Mouse (Mus musculus) cortical plate, adult 2 months (tissue): ENCODE data around the gene Ccdc107.

Source experiments
- CTCF ChIP-seq: fragments of 200-500 bp; IDR thresholded peaks from 2 replicates; pipeline ENCODE4 v1.5.1; 2011; ENCODE audit warnings: mild to moderate bottlenecking, control low read depth, low read length; ENCODE audit not compliant: insufficient read depth; ENCODE audit errors: extremely low read depth
- POLR2A ChIP-seq: fragments of 200-500 bp; IDR thresholded peaks from 2 replicates; pipeline ENCODE4 v1.6.1; 2011; ENCODE audit warnings: mild to moderate bottlenecking, low read length, control low read depth; ENCODE audit not compliant: insufficient read depth; ENCODE audit errors: extremely low read depth

DNA sequence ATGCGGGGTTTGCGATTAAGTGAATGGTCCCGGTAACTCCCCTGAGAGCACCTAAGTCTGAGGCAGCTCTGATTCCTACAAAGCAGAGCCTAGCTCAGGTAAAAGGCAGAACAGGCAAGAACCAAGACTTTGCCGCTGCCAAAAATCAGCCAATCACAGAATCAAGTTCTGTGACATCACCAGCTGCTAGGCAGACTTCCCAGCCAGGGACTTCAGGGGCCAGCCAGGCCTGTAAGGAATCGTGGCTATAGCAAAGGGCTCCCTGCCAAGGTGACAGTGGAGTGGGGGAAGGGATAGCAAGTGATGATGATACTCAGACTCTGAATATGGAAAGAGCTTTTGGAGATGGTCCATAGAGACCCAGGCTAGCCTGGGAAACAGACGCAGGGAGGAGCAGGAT lies 27.3 kb downstream of the Ccdc107 start:
- TF ChIP-seq POLR2A (no peak), CTCF (no peak)
